Mouse (Mus musculus): ENCODE data around the gene Tmpo. TPM values are rescaled to one million over a fixed set of nuclear protein-coding genes. Genes with fewer than 3 reads are reported as not detected.

Tmpo gene
- total RNA-seq (2017): 529 and 544 TPM in 2 replicates

DNA sequence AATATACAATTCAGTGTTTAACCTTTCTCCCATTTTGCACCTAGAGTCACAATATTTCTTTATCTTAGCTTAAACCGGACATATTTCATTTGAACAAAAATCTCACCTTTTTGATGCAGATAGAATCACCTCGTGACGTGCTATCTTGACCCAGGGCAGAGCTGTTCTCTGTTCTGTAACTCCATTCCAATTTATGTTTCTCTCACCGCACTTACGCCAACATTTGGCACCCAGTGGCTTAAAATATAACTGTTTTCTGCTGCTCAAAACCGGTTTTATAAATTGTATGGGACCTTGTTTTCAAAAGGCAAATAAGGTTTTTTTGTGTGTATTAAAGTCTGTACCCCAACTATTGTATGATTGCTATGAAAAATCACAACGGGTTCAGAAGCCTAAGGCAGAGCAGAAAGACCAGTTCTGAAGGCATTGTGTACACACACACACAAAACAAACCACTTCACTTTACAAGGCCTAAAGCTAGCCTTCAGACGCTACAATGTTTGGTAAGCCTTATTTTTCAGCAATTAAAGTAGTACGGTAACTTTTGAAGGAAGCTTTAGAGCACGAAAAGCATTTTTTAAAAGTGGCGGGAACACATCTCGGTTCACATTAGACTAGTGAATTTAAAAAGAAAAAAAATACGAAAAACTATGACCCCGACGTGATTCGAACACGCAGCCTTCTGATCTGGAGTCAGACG lies at the start of gene Tmpo:
Gene Tmpo, minus strand, starts transcription at position 555 of the 700 bp plus-strand sequence.
- ATAC-seq (replicated peaks; ENCODE audit: low read depth, poor library complexity, severe bottlenecking): no peak

DNA sequence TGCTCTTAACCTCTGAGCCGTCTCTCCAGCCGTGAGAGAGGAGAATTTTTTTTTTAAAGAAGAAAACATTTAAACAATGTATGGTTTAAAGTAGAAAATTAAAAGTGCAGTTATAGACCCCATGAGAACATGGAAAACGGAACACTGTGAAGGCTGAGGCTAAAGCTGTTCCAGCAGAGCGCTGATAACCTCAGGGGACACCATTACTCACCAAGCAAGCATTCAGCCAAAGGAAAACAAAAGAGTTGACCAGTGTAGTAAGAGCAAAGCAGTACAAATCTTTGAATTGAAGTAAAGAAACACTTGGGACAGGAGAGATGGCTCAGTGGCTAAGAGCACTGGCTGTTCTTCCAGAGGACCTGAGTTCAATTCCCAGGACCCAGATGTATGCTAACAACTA lies 49.3 kb upstream of the Tmpo start:
- no peak for ATAC-seq (replicated peaks; ENCODE audit: low read depth, poor library complexity, severe bottlenecking)

DNA sequence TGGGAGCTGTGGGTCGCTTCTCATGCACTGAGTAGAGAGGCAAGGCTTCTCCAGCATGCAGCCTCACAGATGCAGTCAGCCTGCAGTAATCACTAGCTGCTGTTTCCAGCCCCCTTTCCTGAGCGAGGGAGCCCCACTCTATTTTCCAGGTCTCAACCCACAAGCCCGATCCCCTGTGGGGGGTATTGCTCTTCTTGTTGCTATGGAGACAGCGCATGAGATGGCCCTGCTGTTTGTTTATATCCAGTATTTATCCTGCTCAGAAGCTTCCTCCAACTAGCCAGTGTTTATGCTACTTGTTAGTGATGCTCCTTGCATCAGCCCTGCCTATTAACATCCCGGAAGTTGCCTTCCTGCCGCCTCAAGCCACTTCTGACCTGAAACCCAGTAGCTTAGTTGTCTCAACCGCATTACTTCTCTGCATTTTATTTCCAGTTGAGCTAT lies 48.4 kb upstream of the Tmpo start:
- peak; percentile 63 for ATAC-seq (replicated peaks; ENCODE audit: low read depth, poor library complexity, severe bottlenecking)

DNA sequence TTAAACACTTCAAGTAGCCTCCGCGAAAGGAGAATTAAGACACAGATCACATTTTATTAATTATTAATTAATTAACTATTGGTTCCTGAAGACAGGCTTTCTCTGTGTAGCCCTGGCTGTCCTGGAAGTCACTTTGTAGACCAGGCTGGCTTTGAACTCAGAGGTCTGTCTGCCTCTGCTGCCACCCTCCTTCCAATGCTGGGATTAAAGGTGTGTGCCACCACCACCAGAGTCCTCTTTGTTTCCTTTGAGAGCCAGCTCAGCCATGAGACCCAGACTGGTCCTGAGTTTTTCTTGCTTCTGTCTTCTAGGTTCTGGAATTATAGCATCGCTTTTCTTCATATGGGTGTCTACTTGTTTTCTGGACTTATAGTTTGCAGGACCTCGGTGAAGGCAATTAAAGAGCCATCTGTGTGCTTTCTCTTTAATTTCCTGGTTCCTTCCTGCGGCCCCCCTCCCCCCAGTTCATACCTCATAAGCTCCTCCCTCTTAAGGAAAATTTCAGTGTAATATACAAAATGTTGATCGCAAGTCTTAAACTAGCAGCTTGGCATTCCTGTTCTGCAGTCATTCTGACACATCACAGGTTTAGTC lies 47.9 kb upstream of the Tmpo start:
- no peak for ATAC-seq (replicated peaks; ENCODE audit: low read depth, poor library complexity, severe bottlenecking)

DNA sequence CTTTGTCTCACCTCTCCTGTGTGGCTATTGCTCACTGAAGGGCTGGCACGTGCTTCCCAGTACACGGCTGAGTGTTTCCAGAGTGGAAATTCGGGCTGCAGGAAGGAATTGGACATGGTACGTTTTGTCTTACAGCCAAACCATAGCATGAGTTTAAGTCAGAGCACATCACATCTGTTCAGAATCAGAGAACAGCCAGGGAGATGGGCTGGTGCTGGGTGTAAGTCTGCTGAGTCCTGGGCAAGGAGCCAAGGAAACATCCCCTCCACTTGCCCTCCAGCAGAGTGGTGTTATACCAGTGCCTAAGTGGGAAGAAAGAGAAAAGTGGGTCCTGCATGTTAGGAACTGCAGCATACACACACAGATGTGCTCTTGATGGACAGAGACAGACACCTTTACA lies 45.9 kb upstream of the Tmpo start:
- ATAC-seq (replicated peaks; ENCODE audit: low read depth, poor library complexity, severe bottlenecking): no peak

DNA sequence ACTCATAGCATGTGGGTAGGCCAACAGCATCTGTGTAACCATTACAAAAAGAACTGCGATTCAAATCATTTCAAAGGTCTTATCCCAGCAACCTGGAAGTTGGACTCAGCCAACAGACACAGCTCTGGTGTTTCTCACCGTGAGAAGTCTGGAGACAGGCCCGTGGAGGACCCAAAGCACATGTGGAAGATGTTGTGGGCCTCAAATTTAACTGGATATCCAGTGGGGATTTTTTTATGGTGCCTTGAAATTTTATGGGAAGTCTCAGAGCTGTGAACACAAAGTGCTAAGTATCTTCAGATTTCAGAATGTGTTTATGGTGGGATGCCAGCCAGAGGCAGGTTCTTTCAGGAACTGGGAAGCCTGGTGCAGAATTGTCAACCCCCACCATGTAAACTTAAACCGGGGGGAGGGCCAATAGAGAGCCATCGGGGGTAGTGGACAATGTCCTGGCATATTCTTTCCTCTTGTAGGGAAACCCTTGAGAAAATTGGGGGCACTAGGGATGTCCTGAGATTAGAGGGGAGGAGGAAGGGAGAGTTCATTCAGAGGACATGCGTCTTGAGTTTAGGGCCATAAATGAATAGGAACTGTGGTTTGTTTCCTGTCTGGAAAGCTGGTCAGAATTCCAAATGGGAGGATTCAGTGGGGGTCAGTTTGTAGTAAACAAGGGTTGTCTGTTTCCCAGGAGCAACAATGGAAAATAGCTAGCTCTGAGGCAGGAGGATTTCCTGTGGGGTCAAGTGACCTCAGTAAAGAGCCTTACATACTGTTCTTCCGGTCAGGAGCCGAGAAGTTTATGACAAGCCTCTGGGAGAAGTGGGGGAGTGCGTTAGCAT lies 41.5 kb upstream of the Tmpo start:
- no peak for ATAC-seq (replicated peaks; ENCODE audit: low read depth, poor library complexity, severe bottlenecking)

DNA sequence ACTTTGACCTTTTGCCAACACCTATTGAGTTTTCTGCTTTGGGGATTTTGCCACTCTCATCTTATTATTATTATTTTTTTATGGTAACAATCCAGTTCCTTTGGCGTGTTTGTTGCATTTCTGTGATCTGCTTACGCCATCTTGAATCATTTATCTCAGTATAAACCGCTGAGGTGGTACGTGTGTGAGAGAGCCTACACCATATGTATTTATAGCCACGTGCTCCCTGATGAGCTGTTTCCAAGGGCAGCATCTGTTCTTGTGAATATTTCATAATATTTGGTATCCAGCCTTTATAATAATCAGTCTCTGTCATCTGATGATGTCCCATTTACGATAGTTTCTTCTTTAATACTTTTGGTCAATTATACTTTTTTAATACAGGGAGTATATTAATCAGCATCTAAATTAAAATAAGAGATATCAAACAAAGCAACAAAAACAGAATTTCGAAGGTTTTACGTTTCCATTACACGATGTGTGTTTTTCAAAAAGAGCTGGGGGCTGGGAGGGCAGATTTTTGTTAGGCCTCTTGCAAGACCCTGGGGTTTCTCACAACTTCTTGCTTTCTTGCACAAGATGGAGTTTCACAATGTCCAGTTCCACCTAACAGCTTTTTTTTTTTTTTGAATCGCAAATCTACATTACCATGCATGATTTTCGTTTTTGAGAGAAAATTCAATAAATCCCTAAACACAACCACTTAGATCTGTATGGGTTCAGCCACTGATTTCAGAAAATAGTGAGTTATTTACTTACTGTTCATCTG lies 28.0 kb upstream of the Tmpo start:
- ATAC-seq (replicated peaks; ENCODE audit: low read depth, poor library complexity, severe bottlenecking): no peak

DNA sequence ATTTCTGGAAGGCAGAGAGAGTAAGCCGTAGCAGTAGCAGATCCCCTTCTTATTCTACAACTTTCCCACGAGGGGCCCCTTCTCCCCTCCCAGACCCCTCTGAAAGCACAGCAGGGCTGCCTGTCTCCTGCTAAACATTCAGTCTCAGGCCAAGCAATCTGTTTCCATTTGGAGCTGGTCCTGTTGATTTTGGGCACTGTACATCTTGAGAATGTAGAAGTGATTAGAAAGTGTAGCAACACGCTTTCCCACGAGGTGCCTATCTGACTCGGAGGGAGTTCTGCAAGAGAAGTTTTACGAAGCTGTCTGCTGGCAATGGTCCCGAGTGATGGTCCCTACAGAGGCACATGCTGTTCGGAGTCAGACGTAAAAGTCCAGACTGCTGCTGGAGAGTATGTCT lies 27.3 kb upstream of the Tmpo start:
- ATAC-seq (replicated peaks; ENCODE audit: low read depth, poor library complexity, severe bottlenecking): no peak

DNA sequence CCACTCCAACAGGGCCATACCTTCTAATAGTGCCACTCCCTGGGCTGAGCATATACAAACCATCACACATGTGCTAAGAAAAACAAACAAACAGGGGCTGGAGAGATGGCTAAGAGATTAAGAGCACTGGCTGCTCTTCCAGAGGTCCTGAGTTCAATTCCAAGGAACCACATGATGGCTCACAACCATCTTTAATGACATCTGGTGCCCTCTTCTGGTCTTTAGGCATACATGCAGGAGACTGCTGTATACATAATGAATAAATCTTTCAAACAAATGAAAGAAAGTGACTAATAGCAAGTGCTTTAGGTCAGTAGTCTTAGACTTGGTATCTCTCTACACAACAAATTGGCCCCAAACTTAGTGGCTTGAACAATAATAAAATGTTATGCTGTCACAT lies 26.2 kb upstream of the Tmpo start:
- no peak for ATAC-seq (replicated peaks; ENCODE audit: low read depth, poor library complexity, severe bottlenecking)

DNA sequence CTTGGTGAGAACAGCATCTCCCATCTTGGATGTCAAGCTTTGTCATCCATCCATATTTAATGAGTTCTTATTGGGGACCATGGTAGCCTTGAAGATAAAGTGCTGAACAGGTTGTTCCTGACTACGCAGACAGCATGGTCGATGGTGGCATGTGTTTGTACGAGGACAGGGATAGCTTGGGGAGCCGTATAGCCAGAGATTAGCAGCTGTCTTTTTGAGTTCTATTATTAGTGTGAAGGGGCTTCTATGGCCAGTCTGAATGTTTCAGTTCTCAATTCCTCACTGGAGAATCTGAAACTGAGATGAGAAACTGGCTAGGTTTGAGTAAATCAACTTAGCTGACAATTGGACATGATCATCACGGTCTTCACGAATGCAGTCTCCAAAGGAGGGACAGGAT lies 24.5 kb upstream of the Tmpo start:
- ATAC-seq (replicated peaks; ENCODE audit: low read depth, poor library complexity, severe bottlenecking): no peak

DNA sequence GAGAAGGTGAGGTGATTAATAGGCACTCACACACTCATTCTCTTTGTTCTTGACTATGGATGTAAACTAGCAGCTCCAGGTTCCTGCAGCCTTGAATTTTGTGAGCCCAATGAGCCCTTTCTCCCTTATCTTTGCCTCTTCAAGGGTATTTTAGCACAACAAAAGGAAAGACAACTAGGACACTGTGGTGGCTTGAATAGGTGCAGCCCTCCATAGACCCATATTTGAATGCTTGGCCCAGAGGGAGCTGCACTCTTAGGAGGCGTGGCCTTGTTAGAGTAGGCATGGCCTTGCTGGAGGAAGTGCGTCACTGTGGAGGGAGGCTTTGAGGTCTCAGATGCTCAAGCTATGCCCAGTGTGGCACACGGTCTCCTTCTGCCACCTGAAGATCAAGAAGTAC lies 19.5 kb upstream of the Tmpo start:
- no peak for ATAC-seq (replicated peaks; ENCODE audit: low read depth, poor library complexity, severe bottlenecking)

DNA sequence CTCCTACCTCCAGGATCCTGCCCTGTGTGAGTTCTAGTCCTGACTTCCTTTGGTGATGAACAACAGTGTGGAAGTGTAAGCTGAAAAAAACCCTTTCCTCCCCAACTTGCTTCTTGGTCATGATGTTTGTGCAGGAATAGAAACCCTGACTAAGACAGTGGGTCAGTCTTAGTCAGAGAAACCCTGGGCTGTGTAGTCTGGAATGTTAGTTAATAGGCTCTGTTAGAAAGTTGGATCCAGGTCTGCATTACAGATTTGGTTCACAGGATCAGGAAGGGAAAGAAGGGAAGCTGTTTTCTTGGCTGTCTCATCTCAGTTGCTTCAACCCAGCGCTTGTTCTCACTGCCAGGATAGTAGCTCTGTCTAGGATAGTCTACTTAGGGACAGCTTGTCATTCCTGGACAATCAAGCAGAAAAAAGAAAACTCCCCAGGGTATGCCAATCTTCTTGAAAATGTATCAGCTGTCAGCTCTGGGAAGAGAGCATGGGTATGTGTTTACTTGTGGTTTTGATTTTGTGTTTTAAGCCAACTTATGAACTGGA lies 18.2 kb upstream of the Tmpo start:
- no peak for ATAC-seq (replicated peaks; ENCODE audit: low read depth, poor library complexity, severe bottlenecking)

DNA sequence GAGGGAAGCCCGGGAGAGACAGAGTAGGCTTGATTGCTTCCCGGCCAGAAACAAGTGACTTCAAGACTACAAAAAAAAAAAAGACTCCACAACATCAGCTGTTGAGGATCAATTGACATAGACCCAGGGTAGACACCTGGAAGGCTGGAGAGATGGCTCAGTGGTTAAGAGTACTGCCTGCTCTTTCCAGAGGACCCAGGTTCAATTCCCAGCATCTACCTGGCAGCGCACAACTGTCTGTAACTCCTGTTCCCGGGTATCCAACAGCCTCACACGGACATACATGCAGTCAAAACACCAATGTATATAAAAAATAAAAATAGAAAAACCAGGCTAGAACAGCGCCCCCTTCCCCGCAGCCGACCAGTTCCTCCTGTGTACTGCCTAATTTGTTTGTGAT lies 16.6 kb upstream of the Tmpo start:
- ATAC-seq (replicated peaks; ENCODE audit: low read depth, poor library complexity, severe bottlenecking): no peak

DNA sequence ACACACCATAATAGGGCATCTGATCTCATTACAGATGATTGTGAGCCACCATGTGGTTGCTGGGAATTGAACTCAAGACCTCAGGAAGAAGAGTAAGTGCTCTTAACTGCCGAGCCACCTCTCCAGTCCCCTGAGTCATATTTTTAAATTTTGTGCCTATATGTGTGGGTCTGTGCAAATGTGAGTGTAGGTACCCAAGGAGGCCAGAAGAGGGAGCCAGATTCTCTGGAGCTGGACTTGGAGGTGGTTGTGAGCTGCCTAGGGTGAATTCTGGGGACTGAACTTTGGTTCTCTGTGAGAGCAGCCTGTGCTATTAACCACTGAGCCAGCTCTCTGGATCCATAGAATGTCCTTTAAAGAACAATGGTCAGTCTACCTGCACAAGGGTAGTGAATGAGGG lies 15.7 kb upstream of the Tmpo start:
- no peak for ATAC-seq (replicated peaks; ENCODE audit: low read depth, poor library complexity, severe bottlenecking)

DNA sequence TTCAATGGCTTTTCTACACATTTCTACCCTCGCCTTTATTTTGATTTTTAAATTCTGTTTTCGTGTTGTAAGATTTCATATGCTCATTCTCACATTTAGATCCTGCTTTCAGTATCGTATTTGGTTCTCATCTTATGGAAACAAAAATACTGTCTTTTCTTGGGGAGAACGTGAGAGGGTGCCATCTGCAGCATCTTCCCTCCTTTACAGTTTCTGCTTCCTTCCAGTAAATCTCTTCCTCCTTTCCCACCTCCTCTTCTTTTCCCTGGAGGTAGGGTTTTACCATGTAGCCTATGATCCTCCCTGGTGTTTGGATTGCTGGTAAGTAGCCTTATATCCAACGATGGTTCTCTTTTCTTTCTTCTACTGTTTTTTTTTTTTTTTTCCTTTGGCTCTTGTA lies 14.6 kb upstream of the Tmpo start:
- no peak for ATAC-seq (replicated peaks; ENCODE audit: low read depth, poor library complexity, severe bottlenecking)

DNA sequence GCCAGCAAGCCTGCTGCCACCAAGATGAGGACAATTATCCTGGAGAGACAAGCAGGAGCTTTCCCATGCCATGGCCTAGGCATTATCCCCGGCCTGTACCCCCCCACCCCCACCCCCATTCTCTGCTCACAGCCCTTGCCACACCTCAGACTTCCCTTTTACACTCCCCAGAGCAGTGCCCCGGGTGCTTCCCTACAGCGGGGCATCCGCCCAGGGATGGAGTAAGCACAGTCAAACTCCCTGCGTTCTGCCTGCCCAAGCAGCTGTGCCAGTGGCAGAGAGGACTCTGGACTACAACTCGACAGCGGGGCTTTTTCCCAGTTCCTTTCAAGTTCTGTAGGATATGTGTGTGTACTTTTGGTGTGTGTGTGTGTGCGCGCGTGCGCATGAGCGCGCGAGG lies 14.0 kb upstream of the Tmpo start:
- peak; percentile 83 for ATAC-seq (replicated peaks; ENCODE audit: low read depth, poor library complexity, severe bottlenecking)

DNA sequence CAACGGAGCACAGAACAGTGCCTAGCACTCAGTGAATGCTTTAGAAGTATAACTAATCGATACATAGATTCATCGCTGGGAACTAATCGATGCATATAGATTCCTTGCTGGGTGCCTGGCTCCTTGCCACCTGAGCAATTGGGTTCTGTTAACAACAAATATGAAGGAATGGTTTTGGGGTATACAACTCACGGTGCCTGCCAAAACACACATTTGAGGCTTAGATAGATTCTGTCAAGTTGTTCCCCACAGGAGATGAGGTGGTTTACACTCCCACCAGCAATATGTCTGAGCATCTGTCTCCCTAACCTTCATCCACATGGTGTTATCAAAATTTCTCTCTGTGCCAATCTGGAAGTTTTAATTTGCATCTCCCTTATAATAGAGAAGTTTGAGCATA lies 10.7 kb upstream of the Tmpo start:
- no peak for ATAC-seq (replicated peaks; ENCODE audit: low read depth, poor library complexity, severe bottlenecking)

DNA sequence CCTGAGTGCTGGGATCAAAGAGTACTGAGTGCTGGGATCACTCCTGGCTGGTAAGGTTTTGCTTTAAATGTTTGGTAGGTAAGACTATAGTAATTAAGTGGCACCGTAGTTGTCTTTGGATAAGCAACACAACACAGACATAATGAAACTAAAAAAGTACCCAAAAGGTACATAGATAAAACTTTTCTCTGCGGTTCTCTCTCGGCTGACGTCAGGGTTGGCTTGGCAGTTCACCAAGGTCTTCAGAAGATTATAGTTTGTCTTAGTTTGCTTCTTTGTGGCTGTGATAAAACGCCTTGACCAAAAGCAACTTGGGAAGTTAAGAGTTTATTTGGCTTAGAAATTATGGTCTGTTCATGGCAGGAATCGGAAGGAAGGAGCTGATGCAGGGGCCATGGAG lies 8.4 kb upstream of the Tmpo start:
- peak; percentile 31; the same call in 1 of the 2 replicates for ATAC-seq (replicated peaks; ENCODE audit: low read depth, poor library complexity, severe bottlenecking)

DNA sequence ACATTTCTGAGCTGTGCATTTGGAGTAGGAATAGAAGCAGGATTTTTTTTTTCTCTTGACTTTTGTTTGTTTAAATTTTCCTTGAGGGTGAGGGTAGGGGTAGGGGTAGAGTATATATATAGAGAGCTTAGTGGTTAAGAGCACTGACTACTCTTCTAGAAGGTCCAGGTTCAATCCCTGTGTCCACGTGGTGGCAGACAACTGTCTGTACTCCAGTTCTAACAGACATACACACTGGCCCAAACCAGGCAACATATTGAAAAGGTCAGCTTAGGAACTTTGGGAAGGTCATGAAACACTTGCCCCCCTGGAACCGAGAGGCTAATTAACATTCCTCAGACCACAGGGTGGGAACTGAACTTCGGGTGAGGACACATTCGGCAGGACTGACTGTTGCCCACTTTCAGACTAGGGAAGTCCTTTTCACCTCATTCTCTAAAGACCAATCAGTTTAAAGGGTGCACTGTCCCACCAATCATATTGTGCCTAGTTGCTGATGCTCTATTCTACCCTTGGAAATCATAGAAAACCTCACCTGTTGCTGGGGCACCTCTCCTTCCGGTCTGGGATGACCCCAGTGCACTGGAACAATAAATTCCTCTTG lies 7.7 kb upstream of the Tmpo start:
- ATAC-seq (replicated peaks; ENCODE audit: low read depth, poor library complexity, severe bottlenecking): no peak

DNA sequence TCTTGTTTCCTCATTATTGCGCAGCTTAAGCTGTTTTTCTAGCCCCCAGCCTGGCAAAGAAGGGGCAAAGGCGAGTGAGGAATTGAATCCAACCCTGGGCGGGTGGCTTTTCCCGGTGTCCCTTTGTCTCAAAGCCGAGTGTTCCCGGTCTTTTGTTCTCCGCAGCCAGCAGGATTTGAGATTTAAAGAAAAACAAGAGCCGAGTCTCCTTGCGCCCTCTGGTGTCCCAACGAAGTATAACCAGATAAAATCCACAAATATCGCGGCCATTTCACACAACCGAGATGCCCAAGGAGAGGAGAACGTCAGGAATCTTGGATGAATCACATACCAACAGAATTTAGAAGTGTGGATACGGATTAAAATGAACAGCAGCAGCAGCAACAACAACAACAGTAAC lies 6.8 kb upstream of the Tmpo start:
- peak; percentile 78 for ATAC-seq (replicated peaks; ENCODE audit: low read depth, poor library complexity, severe bottlenecking)

All from common myeloid progenitor, adult 5-6 weeks (primary cell).